Mouse (Mus musculus): ENCODE results near the gene Elmo1. TPM values are rescaled to one million over a fixed set of nuclear protein-coding genes. Genes with fewer than 3 reads are reported as not detected.
A peak's percentile ranks its signal among the peaks of the same experiment; 100 is the strongest.

Gene Elmo1
- 31.3 and 38.3 TPM in 2 replicates for polyA plus RNA-seq (2014; fragmentation: Nextera tagmentation; extraction: Ambion mirVana)

- peak within 1 kb of the TSS; percentile 39 for H3K27ac ChIP-seq (replicated peaks; ENCODE audit: low read depth, low read length)
- H3K9me3 ChIP-seq (ENCODE audit: control insufficient read depth, low read length) = no peaks in the 10 kb centered on the region
- H3K4me3 ChIP-seq (replicated peaks; ENCODE audit: low read depth, low read length) = peak within 1 kb of the TSS; percentile 73
- peak within 1 kb of the TSS; percentile 97 for H3K4me2 ChIP-seq (ENCODE audit: low read length)
- 0 out of 2 replicates have a peak, but pooled peaks cover 2% of the 10 kb centered on the region for H3K4me1 ChIP-seq (ENCODE audit: control insufficient read depth, insufficient read depth, low read length)
- H3K36me3 ChIP-seq (ENCODE audit: control insufficient read depth, insufficient read depth, low read length) = no peaks in the 10 kb centered on the region
- ATAC-seq (ENCODE audit: low FRiP score, low TSS enrichment) (peak; percentile 77), DNase-seq (peak; percentile 88)
- H3K27me3 ChIP-seq (ENCODE audit: control insufficient read depth, insufficient read depth, low read length) = no peaks in the 10 kb centered on the region; the same call in 1 of the 2 replicates
- peak within 1 kb of the TSS; percentile 69 for H3K9ac ChIP-seq (replicated peaks; ENCODE audit: low read length)
- WGBS = 0% methylated on average over 49 of the region's 49 CpGs
These were observed at the start of gene Elmo1 for GRCm38 (mm10) chr13:20090133-20090710. Gene Elmo1, plus strand, starts transcription at chr13:20090596.

- no peak overlapping the region for H3K9ac ChIP-seq (replicated peaks; ENCODE audit: low read length)
- H3K4me3 ChIP-seq (replicated peaks; ENCODE audit: low read depth, low read length) = no peak overlapping the region
- DNase-seq (peak; percentile 29), ATAC-seq (ENCODE audit: low FRiP score, low TSS enrichment) (0 out of 2 replicates have a peak, but pooled peaks have one; percentile 28)
- WGBS = 6% methylated on average over 2 of the region's 2 CpGs
- H3K27me3 ChIP-seq (ENCODE audit: control insufficient read depth, insufficient read depth, low read length) = no peaks in the 10 kb centered on the region
- no peaks in the 10 kb centered on the region for H3K4me1 ChIP-seq (ENCODE audit: control insufficient read depth, insufficient read depth, low read length)
- H3K27ac ChIP-seq (replicated peaks; ENCODE audit: low read depth, low read length) = peak overlapping the region; percentile 6; the same call in 1 of the 2 replicates
- H3K36me3 ChIP-seq (ENCODE audit: control insufficient read depth, insufficient read depth, low read length) = no peaks in the 10 kb centered on the region
- no peak overlapping the region for H3K4me2 ChIP-seq (ENCODE audit: low read length)
- H3K9me3 ChIP-seq (ENCODE audit: control insufficient read depth, low read length) = no peaks in the 10 kb centered on the region
These were observed 49.1 kb upstream of the Elmo1 start for GRCm38 (mm10) chr13:20041169-20041830.

- DNase-seq (no peak), ATAC-seq (ENCODE audit: low FRiP score, low TSS enrichment) (no peak)
- no peaks in the 10 kb centered on the region for H3K4me1 ChIP-seq (ENCODE audit: control insufficient read depth, insufficient read depth, low read length)
- H3K9me3 ChIP-seq (ENCODE audit: control insufficient read depth, low read length) = no peaks in the 10 kb centered on the region
- no peaks in the 10 kb centered on the region for H3K36me3 ChIP-seq (ENCODE audit: control insufficient read depth, insufficient read depth, low read length)
- no peak overlapping the region for H3K4me3 ChIP-seq (replicated peaks; ENCODE audit: low read depth, low read length)
- no peak overlapping the region for H3K4me2 ChIP-seq (ENCODE audit: low read length)
- no peak overlapping the region for H3K9ac ChIP-seq (replicated peaks; ENCODE audit: low read length)
- no peaks in the 10 kb centered on the region for H3K27me3 ChIP-seq (ENCODE audit: control insufficient read depth, insufficient read depth, low read length)
- H3K27ac ChIP-seq (replicated peaks; ENCODE audit: low read depth, low read length) = no peak overlapping the region
- WGBS = 90% methylated on average over 2 of the region's 2 CpGs
These were observed 47.5 kb upstream of the Elmo1 start for GRCm38 (mm10) chr13:20042856-20043255.

GRCm38 (mm10) chr13:20045350-20045749 lies 45.0 kb upstream of the Elmo1 start:
- WGBS = 98% methylated on average over 2 of the region's 2 CpGs
- Histone ChIP-seq H3K36me3 (ENCODE audit: control insufficient read depth, insufficient read depth, low read length) (no peaks in the 10 kb centered on the region), H3K9ac (replicated peaks; ENCODE audit: low read length) (no peak overlapping the region), H3K4me1 (ENCODE audit: control insufficient read depth, insufficient read depth, low read length) (peaks cover 8% of the 10 kb centered on the region), H3K4me2 (ENCODE audit: low read length) (no peak overlapping the region), H3K9me3 (ENCODE audit: control insufficient read depth, low read length) (no peaks in the 10 kb centered on the region), H3K4me3 (replicated peaks; ENCODE audit: low read depth, low read length) (no peak overlapping the region), H3K27ac (replicated peaks; ENCODE audit: low read depth, low read length) (no peak overlapping the region), H3K27me3 (ENCODE audit: control insufficient read depth, insufficient read depth, low read length) (no peaks in the 10 kb centered on the region)
- ATAC-seq (ENCODE audit: low FRiP score, low TSS enrichment) (no peak), DNase-seq (no peak)

GRCm38 (mm10) chr13:20045836-20046235 lies 44.6 kb upstream of the Elmo1 start:
- no peak for DNase-seq
- Histone ChIP-seq H3K4me3 (replicated peaks; ENCODE audit: low read depth, low read length) (no peak overlapping the region), H3K36me3 (ENCODE audit: control insufficient read depth, insufficient read depth, low read length) (no peaks in the 10 kb centered on the region), H3K9me3 (ENCODE audit: control insufficient read depth, low read length) (no peaks in the 10 kb centered on the region), H3K4me2 (ENCODE audit: low read length) (no peak overlapping the region), H3K27ac (replicated peaks; ENCODE audit: low read depth, low read length) (no peak overlapping the region), H3K9ac (replicated peaks; ENCODE audit: low read length) (no peak overlapping the region), H3K4me1 (ENCODE audit: control insufficient read depth, insufficient read depth, low read length) (peaks cover 8% of the 10 kb centered on the region), H3K27me3 (ENCODE audit: control insufficient read depth, insufficient read depth, low read length) (no peaks in the 10 kb centered on the region)
- no peak for ATAC-seq (ENCODE audit: low FRiP score, low TSS enrichment)
- 83% methylated on average over 5 of the region's 5 CpGs for WGBS

GRCm38 (mm10) chr13:20046406-20046805 lies 44.0 kb upstream of the Elmo1 start:
- Histone ChIP-seq H3K27ac (replicated peaks; ENCODE audit: low read depth, low read length) (no peak overlapping the region), H3K27me3 (ENCODE audit: control insufficient read depth, insufficient read depth, low read length) (no peaks in the 10 kb centered on the region), H3K36me3 (ENCODE audit: control insufficient read depth, insufficient read depth, low read length) (no peaks in the 10 kb centered on the region), H3K4me2 (ENCODE audit: low read length) (no peak overlapping the region), H3K9ac (replicated peaks; ENCODE audit: low read length) (no peak overlapping the region), H3K4me3 (replicated peaks; ENCODE audit: low read depth, low read length) (no peak overlapping the region), H3K4me1 (ENCODE audit: control insufficient read depth, insufficient read depth, low read length) (peaks cover 8% of the 10 kb centered on the region), H3K9me3 (ENCODE audit: control insufficient read depth, low read length) (no peaks in the 10 kb centered on the region)
- WGBS = 88% methylated on average over 4 of the region's 4 CpGs
- ATAC-seq (ENCODE audit: low FRiP score, low TSS enrichment) = no peak
- DNase-seq = no peak

GRCm38 (mm10) chr13:20047926-20048836 lies 42.2 kb upstream of the Elmo1 start:
- DNase-seq = no peak
- 41% methylated on average over 14 of the region's 14 CpGs for WGBS
- no peak for ATAC-seq (ENCODE audit: low FRiP score, low TSS enrichment)
- no peaks in the 10 kb centered on the region for H3K27me3 ChIP-seq (ENCODE audit: control insufficient read depth, insufficient read depth, low read length)
- H3K27ac ChIP-seq (replicated peaks; ENCODE audit: low read depth, low read length) = 0 out of 2 replicates have a peak overlapping the region, but pooled peaks have one; percentile 26
- H3K4me2 ChIP-seq (ENCODE audit: low read length) = peak overlapping the region; percentile 23; the same call in 1 of the 2 replicates
- peaks cover 8% of the 10 kb centered on the region for H3K4me1 ChIP-seq (ENCODE audit: control insufficient read depth, insufficient read depth, low read length)
- H3K36me3 ChIP-seq (ENCODE audit: control insufficient read depth, insufficient read depth, low read length) = no peaks in the 10 kb centered on the region
- no peaks in the 10 kb centered on the region for H3K9me3 ChIP-seq (ENCODE audit: control insufficient read depth, low read length)
- no peak overlapping the region for H3K4me3 ChIP-seq (replicated peaks; ENCODE audit: low read depth, low read length)
- H3K9ac ChIP-seq (replicated peaks; ENCODE audit: low read length) = no peak overlapping the region

- Histone ChIP-seq H3K27ac (replicated peaks; ENCODE audit: low read depth, low read length) (no peak overlapping the region), H3K4me1 (ENCODE audit: control insufficient read depth, insufficient read depth, low read length) (peaks cover 8% of the 10 kb centered on the region), H3K36me3 (ENCODE audit: control insufficient read depth, insufficient read depth, low read length) (no peaks in the 10 kb centered on the region), H3K4me3 (replicated peaks; ENCODE audit: low read depth, low read length) (no peak overlapping the region), H3K27me3 (ENCODE audit: control insufficient read depth, insufficient read depth, low read length) (no peaks in the 10 kb centered on the region), H3K4me2 (ENCODE audit: low read length) (peak overlapping the region; percentile 23; the same call in 1 of the 2 replicates), H3K9ac (replicated peaks; ENCODE audit: low read length) (no peak overlapping the region), H3K9me3 (ENCODE audit: control insufficient read depth, low read length) (no peaks in the 10 kb centered on the region)
- ATAC-seq (ENCODE audit: low FRiP score, low TSS enrichment) (no peak; the same call in 1 of the 2 replicates), DNase-seq (peak; percentile 67)
- WGBS = 0% methylated on average over 2 of the region's 2 CpGs
These were observed 41.6 kb upstream of the Elmo1 start for GRCm38 (mm10) chr13:20048837-20049160.
